Mouse (Mus musculus) heart, embryonic 16.5 days (tissue): ENCODE measurements around the gene Hivep2. TPM values are rescaled to one million over a fixed set of nuclear protein-coding genes. Genes with fewer than 3 reads are reported as not detected.

Source experiments
- ATAC-seq: fragments of 200-750 bp; cut with Nextera tagmentation; replicated peaks from 2 replicates; pipeline ENCODE4 v1.8.0; 2017; ENCODE audit warnings: moderate number of reproducible peaks; ENCODE audit not compliant: insufficient read depth, low FRiP score; ENCODE audit errors: extremely low read depth
- H3K27ac ChIP-seq: fragments of 300-500 bp; sonication (generic); 2 replicates; pipeline ENCODE4 v1.5.1; 2014; ENCODE audit warnings: mild to moderate bottlenecking, low read length, control low read depth, moderate library complexity
- H3K27me3 ChIP-seq: fragments of 300-500 bp; sonication (generic); 2 replicates; pipeline ENCODE4 v1.6.1; 2014; ENCODE audit warnings: low read length, mixed read lengths; ENCODE audit not compliant: control insufficient read depth, insufficient read depth
- H3K36me3 ChIP-seq: fragments of 300-500 bp; sonication (generic); 2 replicates; pipeline ENCODE4 v1.6.1; 2014; ENCODE audit not compliant: control insufficient read depth, insufficient read depth
- H3K4me1 ChIP-seq: fragments of 300-500 bp; sonication (generic); 2 replicates; pipeline ENCODE4 v1.6.1; 2014; ENCODE audit warnings: low read length, mixed read lengths; ENCODE audit not compliant: control insufficient read depth, insufficient read depth
- H3K4me2 ChIP-seq: fragments of 300-500 bp; sonication (generic); 2 replicates; pipeline ENCODE4 v1.6.1; 2014; ENCODE audit warnings: low read depth, mild to moderate bottlenecking, control low read depth, low read length
- H3K4me3 ChIP-seq: fragments of 300-500 bp; sonication (generic); 2 replicates; pipeline ENCODE4 v1.5.1; 2014; ENCODE audit warnings: mild to moderate bottlenecking, control low read depth, low read length
- H3K9ac ChIP-seq: fragments of 300-500 bp; sonication (generic); 2 replicates; pipeline ENCODE4 v1.6.1; 2014; ENCODE audit warnings: low read length, control low read depth
- H3K9me3 ChIP-seq: fragments of 300-500 bp; sonication (generic); replicated peaks from 2 replicates; pipeline ENCODE4 v1.6.1; 2016; ENCODE audit warnings: low read length; ENCODE audit not compliant: control insufficient read depth
- WGBS: fragments of 180-500 bp; shearing (Covaris S2); extraction: QIAGEN DNeasy Blood & Tissue Kit; methylation state at CpG from one replicate; pipeline ENCODE4 v1.1.7; 2014; 5-methylcytosine and 5-hydroxymethylcytosine counted together
- polyA plus RNA-seq: library from polyadenylated mRNA; unstranded; fragments of >200 nt; fragmentation: Nextera tagmentation; extraction: Ambion mirVana; gene quantifications from 2 replicates; pipeline ENCODE4 v1.2.1, GENCODE M21; 2015

Gene Hivep2
- polyA plus RNA-seq, 1 experiment from 2014 or later: 5.7 TPM

DNA sequence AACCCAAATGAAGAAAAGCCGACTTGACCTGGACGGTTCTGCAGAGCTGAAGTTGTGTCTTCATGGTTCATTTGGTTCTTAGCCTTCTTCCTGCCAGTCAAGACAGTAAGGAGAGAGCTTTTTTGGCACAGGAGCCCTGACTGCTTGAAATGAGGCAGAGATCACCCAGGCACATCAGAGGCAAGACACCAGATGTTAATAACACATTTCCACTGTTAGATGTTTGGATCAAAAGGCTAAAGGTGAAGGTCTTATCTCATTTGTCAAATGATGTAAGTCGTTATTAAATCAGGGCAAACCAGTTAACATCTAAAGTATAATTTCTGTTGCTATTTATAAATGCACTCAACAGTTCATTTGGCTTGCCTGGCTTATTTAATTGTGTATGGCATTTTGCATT is 22.2 kb upstream of the Hivep2 start:
- no peaks in the 10 kb centered on the region for H3K27me3 ChIP-seq
- no peak overlapping the region for H3K27ac ChIP-seq
- no peak for ATAC-seq
- H3K9me3 ChIP-seq: no peaks in the 10 kb centered on the region
- no peaks in the 10 kb centered on the region for H3K36me3 ChIP-seq
- H3K4me2 ChIP-seq: no peak overlapping the region
- 50% methylated on average over 3 of the region's 3 CpGs for WGBS
- 0 out of 2 replicates have a peak, but pooled peaks cover 2% of the 10 kb centered on the region for H3K4me1 ChIP-seq
- H3K4me3 ChIP-seq: no peak overlapping the region
- H3K9ac ChIP-seq: no peak overlapping the region

DNA sequence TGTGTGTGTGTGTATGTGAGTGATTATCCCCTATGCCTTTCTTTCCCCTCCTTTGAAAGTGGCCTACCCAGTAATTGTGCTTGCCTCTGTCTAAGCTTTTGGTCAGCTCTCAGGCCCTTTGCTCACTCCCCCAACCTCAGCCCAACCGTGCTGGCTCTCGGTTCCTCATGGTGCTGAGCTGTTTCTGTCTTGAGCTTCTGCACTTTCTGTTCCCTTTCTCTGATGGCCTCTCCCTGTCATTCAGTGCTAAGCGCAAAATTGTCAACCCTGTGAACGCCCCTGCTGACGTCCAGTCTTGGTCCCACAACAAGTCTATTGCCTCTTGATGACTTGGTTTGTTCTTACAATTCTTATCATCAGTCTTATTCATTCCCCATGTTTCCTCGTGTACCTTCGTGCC is 19.4 kb upstream of the Hivep2 start:
- no peak overlapping the region for H3K27ac ChIP-seq
- H3K9ac ChIP-seq: no peak overlapping the region
- no peaks in the 10 kb centered on the region for H3K36me3 ChIP-seq
- WGBS: 38% methylated on average over 7 of the region's 7 CpGs
- H3K27me3 ChIP-seq: no peaks in the 10 kb centered on the region
- H3K4me3 ChIP-seq: no peak overlapping the region
- 0 out of 2 replicates have a peak, but pooled peaks cover 2% of the 10 kb centered on the region for H3K4me1 ChIP-seq
- no peaks in the 10 kb centered on the region for H3K9me3 ChIP-seq
- ATAC-seq: no peak
- no peak overlapping the region for H3K4me2 ChIP-seq

DNA sequence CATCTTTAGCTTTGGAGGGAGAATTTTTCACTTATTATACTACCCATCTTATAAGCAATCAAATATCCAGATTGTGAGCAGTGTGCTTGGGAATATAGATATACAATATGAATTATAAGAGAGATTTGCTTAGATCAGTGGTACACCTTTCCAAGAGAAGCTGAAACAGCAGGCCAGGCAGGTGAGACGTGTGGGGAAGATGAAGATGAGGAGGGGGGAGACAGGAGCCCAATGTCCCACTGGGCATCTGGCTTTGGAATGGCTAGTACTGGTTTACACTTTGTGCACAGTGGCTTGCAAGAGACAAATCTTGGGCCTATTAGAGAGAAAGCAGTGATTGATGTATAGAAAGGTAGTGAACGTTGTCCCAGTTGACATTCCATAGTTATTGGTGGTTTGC is 2.9 kb upstream of the Hivep2 start:
- H3K27me3 ChIP-seq: no peaks in the 10 kb centered on the region
- no peak overlapping the region for H3K27ac ChIP-seq
- no peak overlapping the region for H3K4me2 ChIP-seq
- H3K9ac ChIP-seq: no peak overlapping the region
- no peak overlapping the region for H3K4me3 ChIP-seq
- no peaks in the 10 kb centered on the region for H3K36me3 ChIP-seq
- 75% methylated on average over 2 of the region's 2 CpGs for WGBS
- no peak for ATAC-seq
- 0 out of 2 replicates have a peak, but pooled peaks cover 2% of the 10 kb centered on the region for H3K4me1 ChIP-seq
- H3K9me3 ChIP-seq: no peaks in the 10 kb centered on the region

DNA sequence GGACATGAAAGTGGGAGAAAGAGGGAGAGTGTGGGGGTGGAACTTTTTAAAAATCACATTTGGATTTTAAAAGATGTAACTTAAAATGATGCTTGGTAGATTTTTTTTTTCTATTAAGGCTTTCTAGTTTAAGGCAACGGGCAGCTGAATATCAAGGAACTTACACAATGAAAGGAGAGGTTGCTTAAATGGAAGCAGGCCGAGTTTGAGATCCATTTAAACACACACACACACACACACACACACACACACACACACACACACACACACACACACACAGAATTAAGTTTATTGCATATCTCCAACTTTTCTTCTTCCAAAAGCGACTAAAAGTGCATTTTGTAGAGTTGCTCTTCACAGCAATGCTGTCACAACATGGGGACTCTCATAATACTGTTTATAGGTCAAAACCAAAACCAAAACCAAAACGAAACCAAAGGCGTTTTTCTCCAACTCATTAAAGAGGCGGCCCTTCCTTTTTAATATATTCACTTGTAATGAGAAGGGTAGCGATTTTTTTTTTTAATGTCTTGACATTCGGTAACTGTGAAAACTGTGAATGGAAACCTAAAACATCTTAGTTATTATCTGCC is 1.9 kb upstream of the Hivep2 start:
- H3K9ac ChIP-seq: peak overlapping the region; percentile 92
- H3K9me3 ChIP-seq: no peaks in the 10 kb centered on the region
- H3K27ac ChIP-seq: peak overlapping the region; percentile 99
- no peak for ATAC-seq
- no peaks in the 10 kb centered on the region for H3K27me3 ChIP-seq
- H3K4me2 ChIP-seq: peak overlapping the region; percentile 98
- 17% methylated on average over 8 of the region's 8 CpGs for WGBS
- 0 out of 2 replicates have a peak, but pooled peaks cover 2% of the 10 kb centered on the region for H3K4me1 ChIP-seq
- H3K36me3 ChIP-seq: no peaks in the 10 kb centered on the region
- H3K4me3 ChIP-seq: peak overlapping the region; percentile 92

DNA sequence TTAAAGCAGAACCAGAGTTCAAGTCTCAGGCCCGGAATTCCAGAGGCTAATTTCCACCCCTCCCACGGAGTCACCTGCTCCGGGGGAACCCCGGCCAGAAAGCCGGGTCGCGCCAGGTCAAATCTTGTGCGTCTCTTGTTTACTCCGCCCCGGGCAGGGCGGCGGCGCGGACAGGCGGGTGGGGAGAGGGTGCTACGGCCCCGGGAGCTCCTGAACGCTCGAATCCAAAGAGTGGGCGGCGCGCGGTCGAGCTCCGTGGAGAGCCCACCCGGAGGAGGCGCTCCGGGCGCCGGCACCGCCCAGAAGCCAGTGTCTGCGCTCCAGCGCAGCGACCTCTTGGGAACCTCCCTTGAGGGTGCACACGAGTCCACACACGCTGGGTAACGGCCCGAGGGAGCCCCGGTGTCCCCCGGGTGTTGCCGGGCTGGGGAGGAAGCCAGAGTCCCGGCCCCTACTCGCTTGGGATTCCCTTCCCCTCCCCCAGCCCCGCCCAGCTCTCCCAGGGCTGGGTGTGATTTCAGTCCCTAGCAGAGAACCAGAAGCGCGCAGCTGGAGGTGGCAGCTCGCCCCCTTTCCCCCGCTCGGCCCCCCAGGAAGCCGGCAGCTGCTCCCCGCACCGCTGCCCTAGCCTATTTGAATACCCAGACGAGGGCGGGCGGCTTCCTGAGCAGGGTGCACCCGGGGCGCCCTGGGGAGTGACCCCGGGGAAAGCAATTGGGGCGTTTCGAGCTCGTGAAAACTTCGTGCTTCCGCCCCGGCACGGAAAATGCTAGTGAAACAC is 1.2 kb upstream of the Hivep2 start:
- under 1% methylated on average over 65 of the region's 65 CpGs for WGBS
- peak overlapping the region; percentile 92 for H3K9ac ChIP-seq
- peak; percentile 28 for ATAC-seq
- no peaks in the 10 kb centered on the region for H3K36me3 ChIP-seq
- 0 out of 2 replicates have a peak, but pooled peaks cover 2% of the 10 kb centered on the region for H3K4me1 ChIP-seq
- H3K27ac ChIP-seq: peak overlapping the region; percentile 99
- H3K4me2 ChIP-seq: peak overlapping the region; percentile 98
- no peaks in the 10 kb centered on the region for H3K27me3 ChIP-seq
- peak overlapping the region; percentile 92 for H3K4me3 ChIP-seq
- H3K9me3 ChIP-seq: no peaks in the 10 kb centered on the region

DNA sequence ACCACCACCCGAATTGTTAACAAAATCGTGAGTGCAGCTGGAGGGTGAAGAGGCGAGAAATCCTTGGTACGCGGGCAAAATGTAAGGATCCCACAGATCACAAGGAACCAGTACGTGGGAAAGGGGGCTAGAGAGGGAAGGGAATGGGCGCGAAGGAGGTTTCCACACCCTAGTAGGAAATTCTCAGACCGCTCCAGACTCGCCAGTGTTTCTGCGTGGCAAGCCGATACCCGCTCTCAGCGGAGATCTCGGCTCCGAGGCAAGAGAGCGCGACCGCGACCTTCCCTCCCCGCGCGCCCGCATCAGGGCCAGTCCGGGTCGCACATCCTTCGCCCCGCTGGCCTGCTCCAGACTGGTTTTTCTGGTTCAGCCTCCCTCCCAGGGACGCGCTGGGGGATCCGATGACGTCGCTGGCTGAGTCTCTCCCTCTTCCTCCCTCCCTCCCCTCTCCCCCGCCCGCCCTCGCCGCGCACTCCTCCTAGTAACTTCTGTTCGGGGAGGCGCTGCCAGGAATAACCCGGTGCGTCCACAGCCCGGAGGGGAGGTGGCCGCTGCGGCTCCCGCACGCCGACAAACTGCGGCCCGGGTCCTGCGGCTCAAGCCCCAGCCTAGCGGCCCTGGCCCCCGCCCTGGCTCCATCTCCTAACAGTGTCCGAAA is 430 bp upstream of the Hivep2 start:
- ATAC-seq: peak; percentile 72
- Histone ChIP-seq H3K9me3 (no peaks in the 10 kb centered on the region), H3K27ac (peak overlapping the region; percentile 99), H3K9ac (peak overlapping the region; percentile 92), H3K4me2 (peak overlapping the region; percentile 98), H3K4me3 (peak overlapping the region; percentile 92), H3K36me3 (no peaks in the 10 kb centered on the region), H3K27me3 (no peaks in the 10 kb centered on the region), H3K4me1 (0 out of 2 replicates have a peak, but pooled peaks cover 2% of the 10 kb centered on the region)
- WGBS: under 1% methylated on average over 54 of the region's 54 CpGs

DNA sequence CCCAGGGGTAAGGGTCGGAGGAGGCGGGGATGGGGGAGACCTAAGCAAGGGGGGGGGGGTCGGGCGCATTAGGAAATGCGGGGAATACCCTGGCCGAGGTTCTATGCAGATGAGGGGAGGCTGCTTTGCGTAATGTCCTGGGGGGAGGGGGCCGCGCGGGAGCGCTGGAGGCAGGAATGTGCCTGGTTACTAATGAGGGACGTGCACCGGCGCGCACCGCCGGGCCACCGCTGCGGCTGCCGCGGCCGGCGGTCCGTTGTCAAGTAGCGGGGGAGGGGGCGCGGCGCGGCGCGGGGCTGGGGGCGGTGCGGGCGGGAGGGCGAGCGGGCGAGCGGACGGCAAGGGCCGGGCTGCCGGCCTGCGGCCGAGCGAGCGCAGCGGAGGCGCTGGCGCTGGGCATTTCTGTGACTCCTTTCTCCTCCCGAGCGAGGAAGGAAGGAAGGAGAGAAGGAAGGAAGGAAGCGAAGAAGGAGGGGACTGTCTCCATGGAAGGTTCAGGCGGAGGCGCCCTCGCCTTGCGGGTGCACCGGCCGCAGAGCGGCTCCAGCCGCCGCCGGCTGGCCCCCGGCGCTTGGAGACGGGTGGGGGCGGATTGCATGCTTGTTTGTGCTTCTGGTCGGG is 1.1 kb downstream of the Hivep2 start:
- H3K27ac ChIP-seq: peak overlapping the region; percentile 99
- peak; percentile 43 for ATAC-seq
- H3K4me3 ChIP-seq: peak overlapping the region; percentile 92
- H3K36me3 ChIP-seq: no peaks in the 10 kb centered on the region
- H3K4me2 ChIP-seq: peak overlapping the region; percentile 98
- H3K9me3 ChIP-seq: no peaks in the 10 kb centered on the region
- H3K27me3 ChIP-seq: no peaks in the 10 kb centered on the region
- under 1% methylated on average over 37 of the region's 66 CpGs for WGBS
- H3K9ac ChIP-seq: peak overlapping the region; percentile 92
- H3K4me1 ChIP-seq: 0 out of 2 replicates have a peak, but pooled peaks cover 2% of the 10 kb centered on the region

DNA sequence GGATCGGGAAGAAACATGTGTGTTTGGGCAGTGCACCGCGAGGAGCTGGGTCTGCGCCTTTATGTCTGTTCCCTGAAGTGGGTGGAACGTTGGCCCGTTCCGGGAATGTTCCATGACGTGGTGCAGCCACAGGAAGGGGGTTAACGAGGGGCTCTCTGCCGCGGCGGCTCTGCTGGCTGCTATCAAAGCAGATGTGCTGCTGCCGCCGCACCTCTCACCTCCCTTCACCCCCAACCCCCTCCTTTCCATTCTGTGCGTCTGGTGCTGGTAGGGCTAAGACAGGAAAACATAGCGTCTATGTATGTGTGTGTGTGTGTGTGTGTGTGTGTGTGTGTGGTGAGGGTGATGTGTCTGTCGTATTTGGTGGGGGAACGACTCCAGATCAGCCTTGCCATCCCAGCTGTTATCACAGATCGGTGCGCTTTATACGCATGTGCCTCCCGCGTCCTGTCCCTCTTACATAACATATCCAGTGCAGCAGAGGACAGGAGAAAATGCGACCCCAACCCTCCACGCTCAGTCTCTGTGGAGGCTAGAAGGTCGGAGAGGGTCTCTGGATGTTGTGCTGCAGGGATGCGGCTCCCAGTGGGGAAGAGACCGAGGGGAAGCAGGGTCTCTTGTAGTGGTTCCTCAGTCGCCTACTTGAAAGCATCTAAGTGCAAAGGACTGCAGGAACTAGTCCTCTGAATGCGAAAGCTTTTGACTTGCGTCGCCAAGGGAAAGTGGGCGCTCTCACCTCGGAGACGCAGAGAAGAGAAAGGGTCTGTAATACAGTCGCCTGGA is 1.8 kb downstream of the Hivep2 start:
- H3K4me3 ChIP-seq: peak overlapping the region; percentile 92
- no peaks in the 10 kb centered on the region for H3K27me3 ChIP-seq
- under 1% methylated on average over 36 of the region's 36 CpGs for WGBS
- no peaks in the 10 kb centered on the region for H3K9me3 ChIP-seq
- H3K36me3 ChIP-seq: no peaks in the 10 kb centered on the region
- peak overlapping the region; percentile 98 for H3K4me2 ChIP-seq
- peak overlapping the region; percentile 92 for H3K9ac ChIP-seq
- ATAC-seq: peak; percentile 49
- H3K27ac ChIP-seq: peak overlapping the region; percentile 99
- 0 out of 2 replicates have a peak, but pooled peaks cover 2% of the 10 kb centered on the region for H3K4me1 ChIP-seq
